Mouse (Mus musculus): Measurements from ENCODE around the gene Gli2. TPM values are rescaled to one million over a fixed set of nuclear protein-coding genes. Genes with fewer than 3 reads are reported as not detected.

The Gli2 gene
- polyA plus RNA-seq, 1 experiment from 2014 or later: 2.5 TPM

DNA sequence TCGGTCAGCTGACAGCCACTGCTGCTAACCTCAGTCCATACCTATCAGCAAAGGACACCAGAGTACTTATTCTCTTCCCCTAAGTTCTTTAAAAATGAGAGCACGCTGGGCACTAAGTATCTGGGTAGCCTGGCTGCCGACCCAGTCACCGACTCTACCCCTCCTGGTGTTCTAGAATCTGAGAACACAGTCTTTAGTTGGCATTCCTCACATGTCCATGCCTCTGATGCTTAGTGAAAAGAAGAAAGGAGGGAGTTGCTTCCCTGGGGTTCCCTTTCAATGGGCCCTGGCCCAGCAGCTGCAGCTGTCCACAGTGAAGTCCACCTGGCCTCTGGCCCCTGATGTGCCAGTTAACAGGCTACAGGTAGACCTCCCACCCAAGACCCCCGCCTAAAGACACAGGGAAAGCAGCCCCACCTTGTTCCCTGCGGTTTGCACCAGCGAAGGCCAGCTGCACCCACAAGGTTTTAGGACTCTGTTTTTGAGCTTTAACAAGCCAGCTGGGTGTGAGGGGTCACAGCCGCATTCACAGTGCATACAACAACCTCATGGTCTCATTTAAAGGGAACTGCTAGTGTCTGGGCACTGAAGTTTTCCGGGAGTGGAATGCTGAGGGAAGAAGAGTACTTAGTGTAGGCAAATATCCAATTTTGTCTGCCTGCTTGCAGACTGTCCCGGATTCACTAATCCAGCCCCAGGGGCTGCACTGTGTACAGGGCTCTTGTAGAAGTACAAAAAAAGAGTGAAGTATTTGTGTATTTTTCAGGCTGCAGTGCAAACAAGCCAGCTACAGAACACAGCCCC lies 3.4 kb downstream of the Gli2 start:
- H3K27ac ChIP-seq (replicated peaks): peak overlapping the region; percentile 73
- no peak for ATAC-seq (ENCODE audit: low FRiP score, low read depth)
- H3K27me3 ChIP-seq: peaks cover 26% of the 10 kb centered on the region
- H3K4me1 ChIP-seq (replicated peaks): peaks cover 64% of the 10 kb centered on the region
- H3K9ac ChIP-seq: no peak overlapping the region
- H3K4me3 ChIP-seq: no peak overlapping the region
- peak overlapping the region; percentile 96; the same call in 1 of the 2 replicates for H3K4me2 ChIP-seq
- H3K36me3 ChIP-seq: no peaks in the 10 kb centered on the region
- no peaks in the 10 kb centered on the region for H3K9me3 ChIP-seq
- 11% methylated on average over 10 of the region's 10 CpGs for WGBS

- Histone ChIP-seq H3K4me1 (replicated peaks) (peaks cover 58% of the 10 kb centered on the region), H3K36me3 (no peaks in the 10 kb centered on the region), H3K4me2 (peak overlapping the region; percentile 96), H3K27ac (replicated peaks) (peak overlapping the region; percentile 56; the same call in 1 of the 2 replicates), H3K9ac (0 out of 2 replicates have a peak overlapping the region, but pooled peaks have one; percentile 35), H3K4me3 (no peak overlapping the region), H3K27me3 (peaks cover 26% of the 10 kb centered on the region), H3K9me3 (no peaks in the 10 kb centered on the region)
- ATAC-seq (ENCODE audit: low FRiP score, low read depth): no peak
- WGBS: 6% methylated on average over 11 of the region's 11 CpGs
Observed at GRCm38 (mm10) chr1:119048988-119049387, 4.4 kb downstream of the Gli2 start.

GRCm38 (mm10) chr1:119048547-119048946 lies 4.9 kb downstream of the Gli2 start:
- Histone ChIP-seq H3K27me3 (peaks cover 26% of the 10 kb centered on the region), H3K9ac (peak overlapping the region; percentile 35), H3K27ac (replicated peaks) (peak overlapping the region; percentile 56), H3K4me3 (peak overlapping the region; percentile 54), H3K4me2 (peak overlapping the region; percentile 96), H3K9me3 (no peaks in the 10 kb centered on the region), H3K4me1 (replicated peaks) (peaks cover 53% of the 10 kb centered on the region), H3K36me3 (no peaks in the 10 kb centered on the region)
- 3% methylated on average over 6 of the region's 6 CpGs for WGBS
- ATAC-seq (ENCODE audit: low FRiP score, low read depth): no peak

GRCm38 (mm10) chr1:119047462-119048371 lies 5.7 kb downstream of the Gli2 start:
- peaks cover 21% of the 10 kb centered on the region for H3K27me3 ChIP-seq
- peak overlapping the region; percentile 96 for H3K4me2 ChIP-seq
- ATAC-seq (ENCODE audit: low FRiP score, low read depth): peak; percentile 57; the same call in 1 of the 2 replicates
- H3K9me3 ChIP-seq: no peaks in the 10 kb centered on the region
- 3% methylated on average over 37 of the region's 61 CpGs for WGBS
- H3K4me1 ChIP-seq (replicated peaks): peaks cover 45% of the 10 kb centered on the region
- peak overlapping the region; percentile 75 for H3K27ac ChIP-seq (replicated peaks)
- H3K9ac ChIP-seq: peak overlapping the region; percentile 56
- H3K4me3 ChIP-seq: peak overlapping the region; percentile 54
- no peaks in the 10 kb centered on the region for H3K36me3 ChIP-seq

- Histone ChIP-seq H3K27ac (replicated peaks) (no peak overlapping the region), H3K9ac (no peak overlapping the region), H3K4me1 (replicated peaks) (peaks cover 15% of the 10 kb centered on the region), H3K27me3 (no peaks in the 10 kb centered on the region), H3K36me3 (no peaks in the 10 kb centered on the region), H3K4me2 (no peak overlapping the region), H3K9me3 (no peaks in the 10 kb centered on the region), H3K4me3 (no peak overlapping the region)
- 97% methylated on average over 1 of the region's 1 CpGs for WGBS
- ATAC-seq (ENCODE audit: low FRiP score, low read depth): no peak
Observed at GRCm38 (mm10) chr1:119038436-119038835, 15.0 kb downstream of the Gli2 start.

GRCm38 (mm10) chr1:119035931-119036330 lies 17.5 kb downstream of the Gli2 start:
- Histone ChIP-seq H3K4me3 (no peak overlapping the region), H3K27ac (replicated peaks) (no peak overlapping the region), H3K4me2 (no peak overlapping the region), H3K9me3 (no peaks in the 10 kb centered on the region), H3K9ac (no peak overlapping the region), H3K27me3 (no peaks in the 10 kb centered on the region), H3K36me3 (no peaks in the 10 kb centered on the region), H3K4me1 (replicated peaks) (peaks cover 21% of the 10 kb centered on the region)
- WGBS: 45% methylated on average over 8 of the region's 8 CpGs
- ATAC-seq (ENCODE audit: low FRiP score, low read depth): no peak

DNA sequence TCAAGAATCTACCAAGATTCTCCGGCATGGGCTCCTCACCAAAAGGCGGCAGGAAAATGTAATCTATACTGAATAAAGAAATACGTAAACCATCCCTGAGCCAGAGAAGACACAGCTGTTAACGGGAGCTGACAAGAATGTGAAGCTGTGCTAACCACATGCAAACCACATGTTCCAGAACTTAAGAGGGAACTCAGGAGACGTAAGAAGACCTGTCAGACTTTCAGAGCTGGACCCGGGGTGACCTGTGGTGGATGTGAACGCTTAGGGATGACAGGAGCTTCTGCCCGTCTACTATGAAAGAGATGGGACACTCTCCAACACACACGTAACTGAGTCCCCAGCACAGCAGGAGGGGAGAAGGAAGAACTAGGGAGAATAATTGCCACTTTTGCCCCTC lies 18.1 kb downstream of the Gli2 start:
- Histone ChIP-seq H3K9me3 (no peaks in the 10 kb centered on the region), H3K4me2 (no peak overlapping the region), H3K4me3 (no peak overlapping the region), H3K27ac (replicated peaks) (no peak overlapping the region), H3K4me1 (replicated peaks) (peaks cover 21% of the 10 kb centered on the region), H3K36me3 (no peaks in the 10 kb centered on the region), H3K27me3 (no peaks in the 10 kb centered on the region), H3K9ac (no peak overlapping the region)
- no peak for ATAC-seq (ENCODE audit: low FRiP score, low read depth)
- 71% methylated on average over 9 of the region's 9 CpGs for WGBS

- Histone ChIP-seq H3K36me3 (no peaks in the 10 kb centered on the region), H3K4me3 (no peak overlapping the region), H3K4me2 (0 out of 2 replicates have a peak overlapping the region, but pooled peaks have one; percentile 3), H3K4me1 (replicated peaks) (peaks cover 21% of the 10 kb centered on the region), H3K27ac (replicated peaks) (peak overlapping the region; percentile 79), H3K9me3 (no peaks in the 10 kb centered on the region), H3K9ac (no peak overlapping the region), H3K27me3 (no peaks in the 10 kb centered on the region)
- WGBS: 27% methylated on average over 13 of the region's 13 CpGs
- ATAC-seq (ENCODE audit: low FRiP score, low read depth): no peak
Observed at GRCm38 (mm10) chr1:119034163-119034705, 19.2 kb downstream of the Gli2 start.

GRCm38 (mm10) chr1:119033450-119034162 lies 19.8 kb downstream of the Gli2 start:
- Histone ChIP-seq H3K4me2 (0 out of 2 replicates have a peak overlapping the region, but pooled peaks have one; percentile 3), H3K36me3 (no peaks in the 10 kb centered on the region), H3K27me3 (no peaks in the 10 kb centered on the region), H3K4me1 (replicated peaks) (peaks cover 21% of the 10 kb centered on the region), H3K9me3 (no peaks in the 10 kb centered on the region), H3K27ac (replicated peaks) (peak overlapping the region; percentile 79), H3K4me3 (no peak overlapping the region), H3K9ac (no peak overlapping the region)
- 37% methylated on average over 3 of the region's 3 CpGs for WGBS
- ATAC-seq (ENCODE audit: low FRiP score, low read depth): peak; percentile 89

- Histone ChIP-seq H3K9ac (no peak overlapping the region), H3K4me3 (no peak overlapping the region), H3K9me3 (no peaks in the 10 kb centered on the region), H3K36me3 (no peaks in the 10 kb centered on the region), H3K27ac (replicated peaks) (no peak overlapping the region), H3K27me3 (no peaks in the 10 kb centered on the region), H3K4me2 (no peak overlapping the region), H3K4me1 (replicated peaks) (peaks cover 26% of the 10 kb centered on the region)
- WGBS: 87% methylated on average over 6 of the region's 6 CpGs
- ATAC-seq (ENCODE audit: low FRiP score, low read depth): no peak
Observed at GRCm38 (mm10) chr1:119031185-119031584, 22.2 kb downstream of the Gli2 start.

- Histone ChIP-seq H3K4me1 (replicated peaks) (0 out of 2 replicates have a peak, but pooled peaks cover 9% of the 10 kb centered on the region), H3K36me3 (no peaks in the 10 kb centered on the region), H3K4me3 (no peak overlapping the region), H3K9ac (no peak overlapping the region), H3K27ac (replicated peaks) (no peak overlapping the region), H3K9me3 (no peaks in the 10 kb centered on the region), H3K27me3 (no peaks in the 10 kb centered on the region), H3K4me2 (no peak overlapping the region)
- 50% methylated on average over 8 of the region's 8 CpGs for WGBS
- no peak for ATAC-seq (ENCODE audit: low FRiP score, low read depth)
Observed at GRCm38 (mm10) chr1:119025647-119026358, 27.6 kb downstream of the Gli2 start.
